Mouse (Mus musculus) gastrocnemius, postnatal 36 days (tissue): ENCODE results near the gene Ddx3y. TPM values are rescaled to one million over a fixed set of nuclear protein-coding genes. Genes with fewer than 3 reads are reported as not detected.

Source experiments
- DNase-seq, 2 experiments: peaks; one replicate each; pipeline ENCODE4 v3.0.0; 2022
- intact Hi-C: fragments of 180-260 bp; cut with DNase I; formaldehyde crosslinking; loops from one replicate; pipeline ENCODE4 v1.15.1; 2025
- long read RNA-seq, 2 experiments: library from polyadenylated mRNA; stranded (forward); transcript quantifications; one replicate each; pipeline ENCODE4 v2.0.0; 2021
- total RNA-seq, 2 experiments: library from RNA; stranded (reverse); gene quantifications; 2 replicates each; pipeline ENCODE4 v1.2.3; 2021

Gene Ddx3y
- 10 to 100 TPM in 1 of 2 experiments, not detected in 1; 50.7 TPM for total RNA-seq
- long read RNA-seq, experiment 1, full-length matches to known transcripts = 16 of 30 reads
- long read RNA-seq, experiment 1, partial matches to known transcripts = 0 of 30 reads
- long read RNA-seq, experiment 1, other reads (novel, unspliced or antisense) = 14 of 30 reads
- long read RNA-seq, experiment 2 = 0 reads

DNA sequence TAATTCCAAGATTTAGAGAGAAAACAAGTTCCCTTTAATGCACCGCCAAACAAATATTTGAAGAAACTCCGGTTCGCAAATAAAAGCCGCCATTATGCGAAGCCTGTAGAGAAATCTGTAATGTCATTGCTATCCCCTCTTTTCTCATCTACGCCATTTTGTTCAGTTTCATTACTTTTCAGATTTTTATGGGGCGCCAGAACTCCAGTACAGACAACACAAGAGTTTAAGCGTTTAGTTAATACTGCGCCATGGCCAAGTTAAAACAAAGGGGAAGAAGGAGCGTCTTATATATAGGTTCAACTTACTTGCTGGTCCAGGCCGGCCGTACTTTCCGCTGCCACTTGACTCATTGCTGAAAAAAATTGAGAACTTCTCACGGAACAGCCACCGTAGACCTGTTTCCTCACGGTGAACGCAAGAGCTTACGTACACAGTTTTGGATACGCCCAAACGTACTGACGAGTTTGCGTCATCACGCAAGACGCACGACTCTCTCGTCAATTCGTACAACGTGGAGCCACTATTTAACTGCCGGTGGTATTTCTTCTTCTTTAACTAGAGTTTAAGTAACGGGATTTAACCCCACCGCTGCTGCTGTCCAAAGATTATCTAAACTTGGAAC, at the start of gene Ddx3y:
Gene Ddx3y, minus strand, starts transcription at position 459 of the 625 bp plus-strand sequence.
- intact Hi-C loops = no loop called here
- DNase-seq = peak in 1 of 2 experiments; percentile 59

DNA sequence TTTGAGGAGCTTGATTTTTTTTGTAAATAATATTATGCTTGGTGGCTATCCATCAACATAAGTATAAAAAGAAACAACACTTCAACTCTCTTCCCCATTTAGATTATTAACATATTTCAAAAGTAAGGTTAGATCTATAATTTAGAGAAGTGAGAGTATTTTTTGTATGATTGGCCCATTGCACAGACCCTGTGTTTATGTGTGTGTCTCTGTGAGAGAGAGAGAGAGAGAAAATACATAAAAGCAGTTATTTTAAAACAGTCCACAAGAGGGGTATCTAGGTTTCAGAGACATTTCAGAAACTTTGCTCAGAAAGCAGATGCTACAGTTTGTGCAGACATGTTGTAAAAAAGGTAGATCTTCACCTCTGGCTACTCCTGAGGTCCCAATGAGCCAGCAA, 7.3 kb upstream of the Ddx3y start:
- intact Hi-C loops = no loop called here
- no peak for DNase-seq

DNA sequence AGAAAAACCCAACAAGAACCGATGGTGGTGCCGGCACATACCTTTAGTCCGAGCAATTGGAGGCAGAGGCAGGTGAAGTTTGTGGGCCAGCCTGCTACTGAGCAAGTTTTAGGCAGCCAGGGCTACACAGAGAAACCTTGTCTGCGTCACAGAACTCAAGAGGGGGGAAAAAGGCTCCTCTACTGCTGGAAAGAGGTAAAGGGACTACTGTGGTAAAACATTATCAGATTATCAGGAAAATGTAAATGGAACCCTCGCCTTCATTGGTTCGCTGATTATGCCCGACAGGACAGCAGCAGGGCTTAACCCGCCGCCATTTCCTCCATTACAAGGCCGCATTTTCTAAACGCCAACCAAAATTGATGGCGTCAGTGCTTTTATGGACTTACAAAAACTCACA, 694 bp downstream of the Ddx3y start:
- no peak for DNase-seq
- intact Hi-C loops = no loop called here

DNA sequence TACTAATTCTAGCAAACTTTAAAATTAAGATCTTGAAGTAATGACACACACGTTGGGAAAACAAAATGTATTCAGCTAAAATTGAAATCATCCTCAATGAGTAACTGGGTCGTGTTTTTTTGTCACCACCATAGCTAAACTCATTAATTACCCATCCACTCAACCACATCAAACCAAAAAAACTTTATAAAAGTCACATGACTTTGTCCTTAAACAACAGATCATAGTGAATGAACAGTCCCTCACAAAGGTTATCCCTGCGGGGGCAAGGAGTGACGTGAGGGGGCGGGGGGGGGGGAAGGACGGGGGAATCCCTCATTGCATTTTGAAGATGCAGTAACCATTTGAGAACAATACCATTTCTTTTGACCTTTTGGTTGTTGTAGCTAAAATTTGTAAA, 40.3 kb downstream of the Ddx3y start:
- DNase-seq = no peak
- intact Hi-C loops = no loop called here

DNA sequence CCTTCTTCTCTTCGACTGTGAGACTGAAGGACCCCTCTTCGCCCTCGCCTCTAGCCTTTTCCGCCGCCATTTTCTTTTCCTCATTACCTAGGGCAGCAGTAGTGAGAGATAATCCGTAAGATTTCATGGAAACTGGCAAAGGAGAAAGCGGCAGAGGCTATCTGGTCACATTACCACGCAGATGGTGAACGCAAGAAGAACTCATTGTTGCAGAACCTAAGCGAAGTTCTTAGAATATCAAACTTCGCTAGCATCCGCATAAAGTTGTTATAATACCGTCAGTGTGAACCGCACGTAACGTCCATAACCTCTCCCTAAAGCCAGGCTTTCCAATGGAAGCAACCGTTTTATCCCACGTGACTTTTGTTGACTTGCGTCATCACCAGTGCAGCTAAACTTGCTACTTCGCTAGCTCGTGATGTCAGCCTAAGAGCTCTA, 41.0 kb downstream of the Ddx3y start, which contains the start of gene Uty:
Gene Uty, minus strand, starts transcription at position 334 of the 438 bp plus-strand sequence.
- DNase-seq = peak in 1 of 2 experiments; percentile 15

DNA sequence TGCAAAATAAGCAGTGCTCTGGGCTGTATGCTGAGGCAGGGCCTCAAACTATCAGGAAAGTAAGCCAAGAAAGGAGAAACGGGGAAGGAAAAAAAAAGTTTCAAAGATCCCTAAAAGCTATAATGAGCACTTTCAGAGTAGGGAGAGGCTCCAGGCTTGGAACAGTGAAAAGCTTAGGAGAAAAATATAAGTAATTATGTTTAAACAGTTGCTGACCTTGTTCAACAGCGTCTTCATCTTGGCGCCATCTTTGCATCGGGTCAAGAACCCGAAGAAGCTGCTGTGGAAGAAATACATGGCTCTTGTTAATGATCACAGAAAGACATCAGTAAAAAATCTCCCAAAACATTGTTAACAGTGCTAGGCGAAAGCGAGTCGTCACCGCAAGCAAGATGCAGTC, 41.5 kb downstream of the Ddx3y start:
- DNase-seq = no peak
- intact Hi-C loops = no loop called here

More for the DNA sequence above, 41.0 kb downstream of the Ddx3y start, which contains the start of gene Uty:
- intact Hi-C loops = no loop called here

DNA sequence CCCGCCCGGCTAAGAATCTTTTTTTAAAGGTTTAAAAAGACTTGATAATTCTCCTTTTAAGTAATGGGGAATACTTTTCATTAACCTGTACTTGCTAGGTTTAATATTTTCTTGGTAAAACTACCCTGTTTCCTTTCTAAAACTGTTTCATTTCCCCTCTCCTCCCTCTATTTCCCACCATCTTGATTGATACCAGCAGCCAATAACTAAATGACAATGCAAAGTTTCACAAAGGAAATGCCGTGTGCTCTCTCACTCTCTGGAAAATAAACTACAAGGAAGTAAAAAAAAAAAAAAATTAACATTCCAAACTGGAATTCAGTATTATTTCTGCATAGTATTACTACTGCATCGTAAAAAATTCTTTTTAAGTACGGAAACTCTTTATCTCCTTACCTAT, 42.0 kb downstream of the Ddx3y start:
- DNase-seq = no peak
- intact Hi-C loops = no loop called here

DNA sequence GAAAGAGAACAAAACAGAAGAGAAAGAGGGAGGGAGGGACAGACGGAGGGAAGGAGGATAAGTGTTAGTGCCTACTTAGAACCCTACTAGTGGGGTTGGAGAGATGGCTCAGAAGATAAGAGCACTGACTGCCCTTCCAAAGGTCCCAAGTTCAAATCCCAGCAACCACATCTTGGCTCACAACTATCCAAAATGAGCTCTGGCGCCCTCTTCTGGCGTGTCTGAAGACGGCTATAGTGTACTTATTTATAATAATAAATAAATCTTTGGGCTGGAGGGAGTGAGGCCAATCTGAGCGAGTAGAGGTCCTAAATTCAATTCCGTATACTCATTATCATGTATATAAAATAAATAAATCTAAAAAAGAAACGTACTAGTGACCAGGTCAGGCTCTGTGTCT, 66.4 kb downstream of the Ddx3y start:
- intact Hi-C loops = no loop called here
- DNase-seq = no peak

Other genes starting within 250 kb of the Ddx3y start
- 10 to 100 TPM in 1 of 2 experiments, not detected in 1; 12.5 TPM for gene Uty, start 40.9 kb downstream of the Ddx3y start, total RNA-seq
- gene Usp9y, start 173.2 kb upstream of the Ddx3y start, total RNA-seq = not detected